Mouse (Mus musculus): ENCODE results near the gene 4932438H23Rik.

Gene 4932438H23Rik

GRCm38 (mm10) chr16:91057261-91057660 lies 37.7 kb downstream of the 4932438H23Rik start:
- no peak for DNase-seq (ENCODE audit: low spot score in 2 of 2)

GRCm38 (mm10) chr16:91056043-91056821 lies 38.7 kb downstream of the 4932438H23Rik start:
- DNase-seq (ENCODE audit: low spot score in 2 of 2), result peak; percentile 72 to 86

- no peak for DNase-seq (ENCODE audit: low spot score in 2 of 2)
Observed at GRCm38 (mm10) chr16:91055150-91055549, 39.8 kb downstream of the 4932438H23Rik start.

GRCm38 (mm10) chr16:91053599-91053998 lies 41.3 kb downstream of the 4932438H23Rik start:
- DNase-seq (ENCODE audit: low spot score in 2 of 2), result no peak

GRCm38 (mm10) chr16:91045511-91045910 lies 49.4 kb downstream of the 4932438H23Rik start:
- DNase-seq (ENCODE audit: low spot score in 2 of 2), result no peak

- DNase-seq (ENCODE audit: low spot score in 2 of 2), result peak; percentile 96 to 98
Observed at GRCm38 (mm10) chr16:91044270-91045182, 50.4 kb downstream of the 4932438H23Rik start, which contains the start of gene Paxbp1. Paxbp1 (minus strand) TSS chr16:91044543.

- peak; percentile 27 to 38 for DNase-seq (ENCODE audit: low spot score in 2 of 2)
Observed at GRCm38 (mm10) chr16:91043461-91044248, 51.3 kb downstream of the 4932438H23Rik start.

- DNase-seq (ENCODE audit: low spot score in 2 of 2), result no peak
Observed at GRCm38 (mm10) chr16:91042640-91043039, 52.3 kb downstream of the 4932438H23Rik start.

GRCm38 (mm10) chr16:91035866-91036265 lies 59.1 kb downstream of the 4932438H23Rik start:
- DNase-seq (ENCODE audit: low spot score in 2 of 2), result no peak

- DNase-seq (ENCODE audit: low spot score in 2 of 2), result no peak
Observed at GRCm38 (mm10) chr16:91030751-91031150, 64.2 kb downstream of the 4932438H23Rik start.

GRCm38 (mm10) chr16:91029901-91030300 lies 65.0 kb downstream of the 4932438H23Rik start:
- DNase-seq (ENCODE audit: low spot score in 2 of 2), result no peak

GRCm38 (mm10) chr16:91029161-91029743 lies 65.7 kb downstream of the 4932438H23Rik start:
- DNase-seq (ENCODE audit: low spot score in 2 of 2), result no peak

- no peak for DNase-seq (ENCODE audit: low spot score in 2 of 2)
Observed at GRCm38 (mm10) chr16:91026290-91026689, 68.6 kb downstream of the 4932438H23Rik start.

GRCm38 (mm10) chr16:91023384-91023783 lies 71.5 kb downstream of the 4932438H23Rik start:
- no peak for DNase-seq (ENCODE audit: low spot score in 2 of 2)

- DNase-seq (ENCODE audit: low spot score in 2 of 2), result no peak
Observed at GRCm38 (mm10) chr16:91020842-91021483, 74.0 kb downstream of the 4932438H23Rik start.

GRCm38 (mm10) chr16:91019476-91019875 lies 75.4 kb downstream of the 4932438H23Rik start:
- DNase-seq (ENCODE audit: low spot score in 2 of 2), result no peak

- DNase-seq (ENCODE audit: low spot score in 2 of 2), result no peak
Observed at GRCm38 (mm10) chr16:91015761-91016160, 79.2 kb downstream of the 4932438H23Rik start.

GRCm38 (mm10) chr16:91011847-91012246 lies 83.1 kb downstream of the 4932438H23Rik start:
- no peak for DNase-seq (ENCODE audit: low spot score in 2 of 2)

GRCm38 (mm10) chr16:91011021-91011683 lies 83.8 kb downstream of the 4932438H23Rik start, which contains the start of gene Synj1:
Synj1 (minus strand) TSS chr16:91011308.
- DNase-seq (ENCODE audit: low spot score in 2 of 2), result peak; percentile 90 to 92

GRCm38 (mm10) chr16:91010581-91011020 lies 84.3 kb downstream of the 4932438H23Rik start:
- peak in 1 of 2 experiments; percentile 42 for DNase-seq (ENCODE audit: low spot score in 2 of 2)
